Mouse (Mus musculus): ENCODE data around the gene 6430548M08Rik.

Gene 6430548M08Rik

GRCm38 (mm10) chr8:120184850-120185792, 71.2 kb downstream of the 6430548M08Rik start:
- DNase-seq, result peak in 1 of 2 experiments; percentile 46

GRCm38 (mm10) chr8:120186454-120186853, 72.5 kb downstream of the 6430548M08Rik start:
- DNase-seq, result no peak

- no peak for DNase-seq
Measured at GRCm38 (mm10) chr8:120188510-120188909, 74.6 kb downstream of the 6430548M08Rik start.

GRCm38 (mm10) chr8:120189440-120189839, 75.5 kb downstream of the 6430548M08Rik start:
- DNase-seq, result no peak

- peak; percentile 50 to 59 for DNase-seq
Measured at GRCm38 (mm10) chr8:120190107-120190809, 76.3 kb downstream of the 6430548M08Rik start.

- DNase-seq, result peak; percentile 87 to 92
Measured at GRCm38 (mm10) chr8:120190810-120191413, 77.0 kb downstream of the 6430548M08Rik start.

GRCm38 (mm10) chr8:120191633-120192032, 77.7 kb downstream of the 6430548M08Rik start:
- no peak for DNase-seq

- no peak for DNase-seq
Measured at GRCm38 (mm10) chr8:120192118-120192517, 78.2 kb downstream of the 6430548M08Rik start.

GRCm38 (mm10) chr8:120201351-120201750, 87.4 kb downstream of the 6430548M08Rik start:
- no peak for DNase-seq

GRCm38 (mm10) chr8:120202546-120202945, 88.6 kb downstream of the 6430548M08Rik start:
- DNase-seq, result no peak

GRCm38 (mm10) chr8:120204736-120205360, 90.9 kb downstream of the 6430548M08Rik start:
- DNase-seq, result no peak

- DNase-seq, result no peak
Measured at GRCm38 (mm10) chr8:120205916-120206315, 92.0 kb downstream of the 6430548M08Rik start.

GRCm38 (mm10) chr8:120207364-120207763, 93.4 kb downstream of the 6430548M08Rik start:
- DNase-seq, result no peak

- no peak for DNase-seq
Measured at GRCm38 (mm10) chr8:120208113-120208512, 94.2 kb downstream of the 6430548M08Rik start.

GRCm38 (mm10) chr8:120211345-120211744, 97.4 kb downstream of the 6430548M08Rik start:
- peak in 1 of 2 experiments; percentile 24 for DNase-seq

- DNase-seq, result peak in 1 of 2 experiments; percentile 8
Measured at GRCm38 (mm10) chr8:120212596-120212995, 98.6 kb downstream of the 6430548M08Rik start.

GRCm38 (mm10) chr8:120213229-120213628, 99.3 kb downstream of the 6430548M08Rik start:
- no peak for DNase-seq

- peak; percentile 97 to 98 for DNase-seq
Measured at GRCm38 (mm10) chr8:120213939-120214338, 100.0 kb downstream of the 6430548M08Rik start.

Measured in cerebellum, postnatal 25 days (tissue).